Mouse (Mus musculus) CD4-positive helper T cell, adult 2 months (primary cell): ENCODE measurements around the gene Dclk1.

Experiments used
- DNase-seq: peaks from one replicate; pipeline ENCODE4 v3.0.0-alpha.2; 2012; ENCODE audit warnings: low read depth, missing footprints, low spot score

Dclk1 gene

DNA sequence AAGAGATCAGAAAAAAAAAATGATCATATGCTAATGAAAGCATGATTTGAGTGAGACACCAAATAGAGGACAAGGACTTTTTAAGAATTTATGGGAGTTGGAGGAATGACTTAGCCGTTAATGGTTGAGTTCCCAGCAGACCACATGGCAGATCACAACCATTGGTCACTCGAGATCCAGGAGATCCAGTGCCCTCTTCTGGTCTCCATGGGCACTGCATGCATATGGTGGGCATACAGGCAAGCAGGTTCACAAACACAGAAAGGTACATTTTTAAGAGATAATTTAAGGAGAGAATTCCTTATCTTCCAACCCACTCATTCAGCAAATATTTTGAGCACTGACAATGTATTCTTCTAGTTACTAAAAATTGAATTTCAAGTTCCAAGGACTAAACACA is 207.0 kb downstream of the Dclk1 start:
- DNase-seq: no peak

DNA sequence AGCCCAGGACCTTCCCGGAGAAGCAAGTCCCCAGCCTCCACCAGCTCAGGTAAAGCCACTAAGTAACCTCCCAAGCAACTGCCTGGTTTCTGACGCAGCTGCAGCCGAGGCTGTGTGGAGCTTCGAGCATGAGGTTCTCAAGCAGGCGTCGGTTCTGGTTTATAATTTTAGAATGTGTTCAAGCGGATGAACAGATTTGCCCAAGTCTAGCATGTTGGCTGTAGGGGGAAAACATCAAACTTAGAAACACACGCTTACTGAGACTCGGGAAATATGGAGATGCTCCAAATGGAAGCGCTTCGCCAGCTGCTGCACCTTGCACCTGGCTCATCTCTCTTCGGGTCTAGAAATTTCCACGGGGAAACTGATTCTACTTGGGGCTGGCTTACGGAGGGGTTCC is 208.9 kb downstream of the Dclk1 start:
- no peak for DNase-seq

DNA sequence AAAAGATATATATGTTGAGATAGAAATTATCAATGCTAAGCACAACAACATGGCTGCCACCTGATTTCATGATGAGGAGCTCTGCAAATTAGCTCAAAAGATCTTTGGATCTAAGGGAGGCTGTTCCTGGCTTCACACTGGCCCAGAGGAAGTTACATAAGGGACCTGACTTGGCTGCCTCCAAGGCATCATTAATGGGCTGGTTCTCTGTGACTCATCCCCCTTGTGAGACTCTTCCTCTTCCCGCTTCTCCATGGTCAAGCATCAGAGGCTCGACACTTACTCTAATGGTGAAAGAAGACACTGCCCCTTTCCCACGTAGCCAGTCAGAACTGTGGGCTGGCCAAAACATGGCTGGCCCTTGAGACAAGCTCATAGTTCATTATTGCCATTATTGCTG is 209.7 kb downstream of the Dclk1 start:
- no peak for DNase-seq

DNA sequence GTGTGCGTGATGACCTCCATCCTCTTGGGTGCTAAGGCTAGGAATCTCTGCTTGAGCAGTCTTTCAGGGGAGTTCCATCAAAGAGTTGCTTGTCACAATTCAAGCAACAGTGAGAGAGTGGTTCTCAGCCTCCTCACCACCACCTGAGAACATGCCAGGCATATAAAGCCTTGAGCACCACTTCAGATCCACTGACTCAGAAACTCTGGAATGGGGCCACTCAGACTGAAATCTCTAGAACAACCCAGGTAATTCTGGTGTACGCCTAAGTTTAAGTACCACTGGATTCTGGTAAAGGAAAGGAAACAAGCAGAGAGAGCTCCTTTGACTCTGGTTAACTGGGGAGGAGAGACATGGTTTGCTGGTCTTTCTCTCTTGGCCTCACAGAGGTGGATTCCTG is 210.3 kb downstream of the Dclk1 start:
- no peak for DNase-seq

DNA sequence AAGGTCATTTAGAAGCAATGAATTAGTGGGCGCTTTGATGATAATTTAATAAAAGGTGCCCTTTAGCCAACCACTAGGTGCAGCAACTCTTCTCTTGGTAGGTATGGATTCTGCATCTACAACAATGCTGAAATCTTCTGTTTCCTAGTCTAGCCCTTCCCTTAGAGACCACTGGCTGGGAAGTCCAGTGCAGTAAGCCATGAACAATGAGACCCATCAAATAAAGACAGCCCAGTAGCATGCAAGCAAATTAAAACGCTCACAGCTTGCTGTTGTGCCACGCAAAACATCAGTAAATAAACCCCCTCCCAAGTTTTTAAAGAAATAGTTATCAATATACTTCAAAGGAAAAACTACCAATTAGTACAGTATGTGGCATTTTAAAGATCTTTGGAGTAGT is 218.9 kb downstream of the Dclk1 start:
- no peak for DNase-seq

DNA sequence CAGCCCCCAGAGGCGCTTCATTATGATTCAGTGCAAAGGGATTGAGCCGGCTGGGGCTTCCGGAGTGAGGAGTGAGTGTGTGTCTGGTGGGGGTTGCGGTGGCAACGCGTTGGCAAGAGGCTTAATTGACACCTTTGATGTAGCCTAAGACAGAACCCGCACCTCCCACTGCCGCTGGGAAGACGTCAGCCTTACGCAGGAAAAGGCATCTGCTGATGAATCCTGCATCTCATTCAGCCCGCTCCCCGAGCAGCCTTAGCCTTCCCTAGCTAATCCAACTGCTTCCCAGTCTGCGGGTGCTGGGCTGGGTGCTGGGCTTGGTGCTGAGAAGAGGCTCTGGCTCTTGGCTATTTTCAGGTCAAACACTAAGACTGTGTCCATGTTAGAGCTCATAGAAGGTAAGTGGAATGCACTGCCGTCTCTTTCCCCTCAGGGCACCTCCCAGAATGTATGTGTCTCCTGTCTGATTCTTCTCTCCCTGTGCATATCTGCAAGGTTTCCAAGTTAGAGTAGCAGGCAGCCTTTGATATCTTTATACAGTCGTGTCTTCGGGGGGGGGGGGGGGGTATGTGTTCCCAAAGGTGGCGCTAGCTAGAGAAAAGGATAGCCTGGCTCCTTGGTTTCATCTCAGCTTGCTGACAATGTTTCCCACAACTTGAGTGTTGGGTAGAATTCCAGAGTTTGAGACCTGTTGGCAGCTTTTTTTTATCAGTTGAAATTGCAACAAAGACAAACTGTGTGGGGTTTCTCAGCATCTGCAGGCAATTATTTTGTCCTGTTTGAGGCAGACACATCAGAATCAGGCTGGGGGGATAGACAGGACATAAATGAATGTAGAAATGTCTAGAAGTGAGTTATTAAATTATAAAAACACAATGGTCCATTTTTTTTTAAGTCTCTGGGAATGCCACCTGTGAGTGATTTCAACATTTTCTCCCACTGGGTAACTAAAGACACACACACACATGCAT is 219.8 kb downstream of the Dclk1 start:
- DNase-seq: peak; percentile 73

DNA sequence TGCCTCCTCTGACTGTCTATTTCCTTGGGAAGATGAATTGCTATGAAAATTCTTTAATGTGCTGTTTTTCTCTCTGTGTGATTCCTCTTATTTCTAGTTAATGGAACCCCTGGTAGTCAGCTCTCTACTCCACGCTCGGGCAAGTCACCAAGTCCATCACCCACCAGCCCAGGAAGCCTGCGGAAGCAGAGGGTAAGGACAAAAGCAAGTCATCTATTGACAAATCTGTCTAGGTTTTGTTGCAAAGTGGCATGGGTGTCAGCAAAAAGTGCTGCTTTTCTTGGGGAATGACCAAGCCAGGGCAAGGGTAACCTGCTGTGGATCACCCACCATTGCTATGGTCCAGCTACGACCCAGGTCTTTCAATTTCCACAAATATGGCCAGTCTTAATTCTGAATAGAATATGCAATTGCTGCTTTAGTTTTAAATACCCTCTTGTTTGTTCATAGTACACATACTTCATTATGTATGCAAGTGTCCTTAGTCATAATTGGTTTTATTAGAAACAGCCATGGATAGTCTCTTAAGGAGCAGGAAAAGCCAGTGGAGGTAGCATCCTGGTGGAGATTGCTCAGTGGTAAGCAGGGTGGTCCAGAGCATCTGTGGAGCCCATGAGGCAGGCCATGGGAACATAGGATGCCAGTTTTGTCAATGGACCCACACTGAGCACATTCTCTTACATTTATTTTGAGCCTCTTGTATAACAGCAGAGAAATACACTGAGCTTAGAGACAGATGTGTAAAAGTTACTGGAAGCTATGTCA is 220.9 kb downstream of the Dclk1 start:
- DNase-seq: no peak

DNA sequence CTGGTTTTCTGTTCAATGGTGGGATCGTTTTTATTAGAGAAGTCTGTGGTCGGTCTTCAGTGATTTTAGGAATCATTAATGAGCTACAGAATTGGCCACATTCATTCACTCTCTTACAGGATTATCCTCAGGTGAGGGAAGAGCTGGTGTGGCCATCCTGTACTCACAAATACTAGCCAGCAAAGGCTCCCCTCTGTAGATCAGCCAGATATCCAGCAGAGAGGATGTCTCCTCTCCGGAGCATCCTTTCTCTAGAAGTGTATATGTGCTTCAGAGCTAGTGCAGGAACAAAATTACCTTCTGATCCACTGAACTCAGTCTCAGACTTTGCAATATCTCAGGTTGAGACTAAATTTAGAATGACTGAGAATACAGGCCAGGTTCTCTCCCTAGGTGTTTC is 222.1 kb downstream of the Dclk1 start:
- no peak for DNase-seq

DNA sequence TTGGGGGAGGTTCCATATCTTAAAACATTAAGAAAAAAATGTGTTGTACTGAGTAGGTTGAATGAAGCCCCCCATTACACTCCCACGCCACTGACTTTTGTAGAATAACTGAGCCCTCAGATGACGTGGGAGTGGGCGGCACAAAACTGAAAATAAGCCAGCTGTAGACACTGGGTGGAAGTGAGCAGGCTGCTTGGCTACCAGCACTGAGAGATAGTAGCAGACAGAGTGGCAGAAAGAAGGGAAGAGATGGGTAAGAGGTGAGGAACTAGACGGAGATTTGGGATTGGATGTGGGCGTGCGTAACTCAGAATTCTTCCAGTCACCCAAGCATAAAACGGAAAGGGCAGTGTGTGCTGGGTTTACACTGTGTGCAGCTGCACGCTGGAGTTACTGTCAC is 223.6 kb downstream of the Dclk1 start:
- no peak for DNase-seq

DNA sequence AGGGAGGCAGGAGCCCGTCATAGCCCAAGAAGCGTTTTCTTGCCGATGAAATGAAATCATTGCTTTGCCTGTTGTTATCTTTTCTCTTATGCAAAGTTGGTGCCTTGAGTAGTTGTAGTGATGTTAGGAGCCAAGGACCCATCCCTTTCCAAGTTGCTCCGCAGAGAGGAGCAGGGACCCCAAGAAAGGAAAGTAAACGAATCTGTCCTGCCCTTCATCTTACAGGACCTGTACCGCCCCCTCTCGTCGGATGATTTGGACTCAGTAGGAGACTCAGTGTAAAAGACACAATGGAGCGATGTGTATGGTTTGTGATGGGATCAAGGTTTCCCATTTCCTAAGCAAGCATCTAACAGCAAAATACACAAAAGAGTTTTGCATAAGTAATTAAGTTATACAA is 224.2 kb downstream of the Dclk1 start:
- no peak for DNase-seq

DNA sequence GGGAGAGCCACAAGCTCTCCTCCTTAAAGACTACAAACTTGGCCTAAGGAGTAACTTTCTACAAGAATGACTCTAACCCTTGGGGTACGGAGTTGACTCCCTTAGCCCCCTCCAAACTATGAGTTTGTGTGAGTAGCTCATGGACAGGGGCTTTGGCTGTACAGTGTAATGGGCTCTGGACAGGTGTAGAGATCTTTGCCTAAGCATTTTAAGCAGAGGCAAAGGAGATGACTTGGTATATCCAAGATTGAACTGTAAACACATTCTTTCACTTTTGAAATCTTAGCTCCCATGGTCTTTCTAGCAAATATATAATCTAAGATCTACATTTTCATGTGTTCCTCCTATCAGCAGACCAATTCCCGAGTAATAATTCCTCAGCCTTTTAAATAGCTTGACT is 229.9 kb downstream of the Dclk1 start, which contains the start of gene Gm21954:
Gm21954 (minus strand) TSS at position 101 of the 400 bp plus-strand sequence.
- no peak for DNase-seq

DNA sequence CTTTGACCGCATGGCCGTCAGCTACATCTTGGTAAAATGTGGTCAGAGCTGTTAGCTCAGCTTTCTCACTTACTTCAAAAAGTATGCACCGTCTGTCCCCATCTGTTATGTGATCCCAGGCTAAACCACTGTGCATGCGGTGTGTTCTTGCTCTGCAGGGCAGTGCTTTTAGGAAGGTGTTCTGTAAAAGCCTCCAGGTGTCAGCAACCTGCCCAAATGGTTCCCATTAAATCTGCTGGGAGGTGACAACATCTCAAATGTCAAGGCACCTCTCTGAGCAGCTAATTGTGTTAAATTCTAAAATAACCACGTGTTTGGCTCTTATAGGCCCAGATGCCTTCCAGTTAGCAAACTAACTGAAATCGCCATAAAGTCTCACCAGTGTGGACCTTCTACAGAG is 231.0 kb downstream of the Dclk1 start:
- DNase-seq: no peak

DNA sequence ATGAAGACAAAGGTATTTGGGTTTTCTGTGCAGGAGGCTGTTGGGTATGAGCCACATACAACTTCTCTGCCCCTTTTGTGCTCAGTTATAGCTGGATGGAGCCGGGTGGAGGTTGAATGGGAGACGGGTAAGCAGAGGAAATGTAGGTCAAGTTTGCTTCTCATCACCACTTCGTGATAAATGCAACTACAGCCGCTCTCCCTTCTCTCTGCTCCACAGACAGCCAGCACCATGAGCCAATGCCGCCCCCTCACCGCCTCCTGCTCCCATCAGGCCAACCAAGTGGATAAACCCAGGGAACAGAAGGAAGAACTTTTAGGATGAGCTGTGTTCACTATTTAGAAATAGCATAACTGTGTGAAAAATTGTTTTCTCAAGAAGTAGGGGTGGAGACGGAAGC is 234.5 kb downstream of the Dclk1 start:
- DNase-seq: no peak

DNA sequence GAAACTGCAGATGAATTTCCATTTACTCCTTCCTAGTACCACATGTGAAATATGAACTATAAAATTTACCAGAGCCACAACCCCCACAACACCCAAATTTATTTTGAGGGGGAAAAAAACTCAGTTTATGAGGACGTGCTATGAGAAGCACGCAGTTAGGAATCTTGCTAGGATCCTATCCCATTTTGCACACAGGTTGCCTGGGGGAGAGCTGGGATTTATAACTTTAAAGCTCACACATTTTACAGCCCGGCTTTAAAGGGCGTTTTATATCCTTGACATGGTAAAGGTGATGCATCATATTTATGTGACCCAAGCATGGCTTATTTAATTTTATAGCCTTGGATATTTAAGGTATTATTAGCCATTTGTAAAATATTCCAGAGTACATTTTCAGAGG is 237.1 kb downstream of the Dclk1 start:
- DNase-seq: no peak

DNA sequence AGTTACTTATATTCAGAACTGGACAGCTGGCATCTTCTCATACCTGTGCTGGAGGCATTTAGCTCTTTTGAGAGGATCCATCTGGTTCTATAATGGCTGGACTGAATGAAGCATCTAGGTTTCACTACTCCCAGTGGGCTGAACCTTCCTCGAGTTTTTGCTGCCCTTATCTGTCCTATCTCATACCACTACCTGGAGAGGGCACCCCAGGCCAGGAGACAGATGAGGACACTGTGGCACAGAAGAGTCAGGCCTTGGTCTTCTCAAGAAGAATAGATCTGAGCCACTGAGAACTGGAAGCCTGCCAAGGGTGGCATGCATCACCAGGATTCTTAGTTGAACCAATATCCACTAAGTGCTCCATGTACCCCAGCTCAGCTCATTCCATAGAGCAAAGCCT is 239.0 kb downstream of the Dclk1 start:
- no peak for DNase-seq

DNA sequence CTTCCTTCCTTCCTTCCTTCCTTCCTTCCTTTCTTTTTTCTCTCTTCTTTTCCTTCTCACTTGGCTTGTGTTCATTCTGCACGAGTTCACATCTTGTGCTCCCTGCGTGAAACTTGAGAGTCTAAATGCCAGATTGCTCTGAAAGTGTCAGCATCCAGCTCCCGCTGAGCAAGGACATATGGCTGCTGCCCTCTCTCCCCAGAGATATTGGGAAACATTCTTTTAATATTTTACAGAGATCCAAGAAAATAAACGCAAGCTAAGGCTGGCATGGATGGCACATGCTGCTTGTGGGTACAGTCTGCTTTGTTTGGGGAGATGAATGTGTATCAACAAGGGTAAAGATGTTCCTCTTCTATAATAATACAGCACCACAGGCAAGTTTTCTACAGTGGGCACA is 241.2 kb downstream of the Dclk1 start:
- no peak for DNase-seq

DNA sequence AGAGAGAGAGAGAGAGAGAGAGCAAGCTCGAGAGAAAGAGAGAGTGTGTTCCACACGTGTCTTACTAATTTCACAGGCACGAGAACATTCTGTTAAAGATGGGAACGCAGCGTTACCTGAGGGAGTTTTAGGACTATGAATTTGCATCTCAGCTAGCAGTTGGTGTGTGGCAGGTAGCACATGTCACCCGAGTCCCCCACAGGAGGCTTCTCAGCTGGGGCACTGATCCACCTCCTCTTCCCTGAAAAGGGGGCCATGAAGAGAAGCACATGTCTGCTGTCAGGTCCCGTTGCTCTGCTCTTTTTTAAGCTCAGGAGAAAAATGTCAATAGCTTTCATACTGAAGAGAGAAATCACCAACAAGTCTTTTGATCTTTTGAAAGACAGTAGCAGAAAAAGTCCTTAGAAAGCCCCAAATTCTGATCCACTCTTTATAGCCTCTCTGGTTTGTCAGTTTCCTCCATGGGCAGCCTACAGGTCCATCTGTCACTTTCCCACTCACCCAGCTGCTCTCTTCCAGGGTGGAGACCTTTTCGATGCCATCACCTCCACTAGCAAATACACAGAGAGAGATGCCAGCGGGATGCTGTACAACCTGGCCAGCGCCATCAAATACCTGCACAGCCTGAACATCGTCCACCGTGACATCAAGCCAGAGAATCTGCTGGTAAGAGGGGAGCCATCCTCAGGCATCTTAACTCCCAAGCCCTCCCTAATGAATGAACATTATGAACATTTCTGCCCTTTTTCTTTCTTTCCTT is 247.2 kb downstream of the Dclk1 start:
- DNase-seq: no peak

DNA sequence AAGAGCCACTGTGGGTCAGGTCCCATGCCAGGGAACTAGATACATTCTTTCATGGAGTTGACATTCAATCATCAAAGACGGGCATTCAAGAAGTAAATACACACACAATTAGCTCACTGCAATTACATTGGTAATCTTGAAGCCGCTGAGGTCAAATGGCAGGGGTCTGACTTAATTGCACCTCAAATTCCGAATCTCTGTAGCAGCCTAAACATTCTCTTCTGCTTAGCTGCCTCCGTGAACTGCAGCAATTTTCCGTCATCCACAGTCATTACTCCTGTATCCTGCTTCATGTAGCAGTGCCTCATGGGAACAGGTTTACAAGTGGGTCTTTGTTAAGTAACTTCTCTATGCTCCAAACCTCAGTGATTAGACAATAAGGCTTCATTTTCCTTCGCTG is 249.9 kb downstream of the Dclk1 start:
- no peak for DNase-seq

DNA sequence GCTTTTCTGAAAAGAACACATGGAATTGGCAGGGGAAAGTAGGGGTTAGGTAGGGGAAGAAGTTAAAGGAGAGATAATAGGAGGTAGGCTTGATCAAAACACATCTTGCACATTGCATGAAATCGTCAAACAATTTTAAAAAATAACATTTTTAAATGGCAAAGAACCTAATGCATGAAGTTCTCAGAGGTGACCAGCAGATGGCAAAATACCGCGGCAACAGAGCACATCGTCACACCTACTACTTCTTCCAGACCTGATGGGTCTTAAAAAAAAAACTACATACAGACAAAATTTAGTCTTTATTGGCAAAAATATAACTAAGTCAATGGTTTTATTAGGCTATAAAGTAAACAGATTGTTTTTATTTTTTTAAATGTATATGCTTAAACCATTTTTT is 252.2 kb downstream of the Dclk1 start:
- DNase-seq: no peak

DNA sequence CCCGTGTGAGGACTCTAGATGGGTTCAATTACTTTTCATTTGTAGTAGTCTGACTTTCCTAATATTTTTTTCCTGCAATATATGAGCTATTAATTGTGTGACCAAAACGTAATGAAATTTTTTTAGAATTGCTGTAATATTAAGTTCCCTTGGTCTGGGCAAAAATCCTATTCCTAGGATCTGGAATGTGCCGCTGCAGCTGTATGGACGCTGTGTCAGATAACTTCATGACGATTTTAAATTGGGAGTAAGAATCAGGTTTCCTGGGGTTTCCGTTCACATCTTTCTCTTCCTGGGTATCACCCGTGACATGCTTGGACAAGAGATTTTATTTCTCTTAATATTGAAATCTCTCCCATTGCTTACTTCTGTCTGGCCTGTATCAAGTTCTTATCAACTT is 253.1 kb downstream of the Dclk1 start:
- DNase-seq: no peak

DNA sequence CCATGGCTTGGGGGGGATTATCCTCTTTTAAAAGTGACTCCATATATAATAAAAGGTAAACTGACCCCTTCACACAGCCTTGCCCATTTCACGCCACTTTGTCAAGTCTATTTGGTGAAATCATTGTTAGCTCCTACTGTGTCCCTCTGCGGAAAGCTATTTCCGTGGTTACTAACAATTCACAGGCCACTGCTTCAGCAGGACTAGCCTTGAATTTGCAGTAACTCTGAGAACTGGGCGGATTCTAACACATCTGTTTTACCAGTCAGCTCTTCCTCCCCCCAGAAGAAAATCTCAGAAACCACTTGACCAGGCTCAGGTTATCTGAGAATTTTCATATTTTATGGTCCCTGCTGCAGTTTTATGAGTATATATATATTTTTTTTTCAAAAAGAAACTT is 253.7 kb downstream of the Dclk1 start:
- no peak for DNase-seq

DNA sequence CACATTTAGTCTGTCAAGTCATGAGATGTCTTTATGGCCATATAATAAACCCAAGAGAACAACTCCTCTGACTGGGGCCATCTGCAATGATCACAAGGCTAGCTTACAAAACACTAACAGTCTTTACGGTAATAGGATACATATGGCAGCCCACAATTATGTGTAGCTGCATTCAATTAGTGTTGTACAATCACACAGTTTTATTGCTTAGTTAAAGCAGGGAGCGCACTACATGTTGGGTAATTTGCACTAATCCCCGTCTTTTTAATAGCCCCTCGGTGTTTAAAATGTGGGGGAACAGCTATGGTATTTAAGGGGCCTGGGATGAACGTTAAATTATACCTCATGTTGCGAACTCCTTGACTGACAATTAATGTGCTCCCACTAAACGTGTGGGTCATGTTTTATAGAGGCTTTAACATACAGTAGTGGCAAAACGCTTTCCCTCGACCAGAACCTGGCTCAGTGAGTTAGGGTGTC is 254.3 kb downstream of the Dclk1 start:
- DNase-seq: no peak
